Mouse (Mus musculus) limb, embryonic 15.5 days (tissue): Measurements from ENCODE around the gene Relch. TPM values are rescaled to one million over a fixed set of nuclear protein-coding genes. Genes with fewer than 3 reads are reported as not detected.
"Not testable (repeated sequence)": the region's sequence is repeated elsewhere in the genome, so short reads cannot be mapped to it uniquely, and the experiment has no call there.

Source experiments
- ATAC-seq: fragments of 200-750 bp; cut with Nextera tagmentation; 2 replicates; pipeline ENCODE4 v1.8.0; 2017; ENCODE audit warnings: low read depth, moderate TSS enrichment; ENCODE audit not compliant: insufficient number of reproducible peaks, low FRiP score, low TSS enrichment
- H3K27ac ChIP-seq: fragments of 300-500 bp; sonication (generic); 2 replicates; pipeline ENCODE4 v1.5.1; 2015; ENCODE audit warnings: moderate library complexity, mild to moderate bottlenecking, inconsistent platforms
- H3K27me3 ChIP-seq: fragments of 300-500 bp; sonication (generic); 2 replicates; pipeline ENCODE4 v1.6.1; 2015; ENCODE audit warnings: inconsistent platforms
- H3K36me3 ChIP-seq: fragments of 300-500 bp; sonication (generic); 2 replicates; pipeline ENCODE4 v1.6.1; 2015; ENCODE audit warnings: inconsistent platforms
- H3K4me1 ChIP-seq: fragments of 300-500 bp; sonication (generic); 2 replicates; pipeline ENCODE4 v1.6.1; 2015; ENCODE audit warnings: inconsistent platforms
- H3K4me2 ChIP-seq: fragments of 300-500 bp; sonication (generic); 2 replicates; pipeline ENCODE4 v1.6.1; 2015; ENCODE audit warnings: mild to moderate bottlenecking, inconsistent platforms
- H3K4me3 ChIP-seq: fragments of 300-500 bp; sonication (generic); 2 replicates; pipeline ENCODE4 v1.5.1; 2015; ENCODE audit warnings: mild to moderate bottlenecking, inconsistent platforms
- H3K9ac ChIP-seq: fragments of 300-500 bp; sonication (generic); 2 replicates; pipeline ENCODE4 v1.6.1; 2015; ENCODE audit warnings: inconsistent platforms
- H3K9me3 ChIP-seq: fragments of 300-500 bp; sonication (generic); 2 replicates; pipeline ENCODE4 v1.6.1; 2016; ENCODE audit warnings: inconsistent platforms
- WGBS: fragments of 180-500 bp; shearing (Covaris S2); methylation state at CpG from one replicate; pipeline ENCODE4 v1.1.7; 2015; 5-methylcytosine and 5-hydroxymethylcytosine counted together
- polyA plus RNA-seq: library from polyadenylated mRNA; unstranded; fragments of >200 nt; fragmentation: Nextera tagmentation; extraction: Ambion mirVana; gene quantifications from 2 replicates; pipeline ENCODE4 v1.2.1, GENCODE M21; 2015

The Relch gene
- polyA plus RNA-seq, 1 experiment from 2014 or later, result 26.9 TPM

DNA sequence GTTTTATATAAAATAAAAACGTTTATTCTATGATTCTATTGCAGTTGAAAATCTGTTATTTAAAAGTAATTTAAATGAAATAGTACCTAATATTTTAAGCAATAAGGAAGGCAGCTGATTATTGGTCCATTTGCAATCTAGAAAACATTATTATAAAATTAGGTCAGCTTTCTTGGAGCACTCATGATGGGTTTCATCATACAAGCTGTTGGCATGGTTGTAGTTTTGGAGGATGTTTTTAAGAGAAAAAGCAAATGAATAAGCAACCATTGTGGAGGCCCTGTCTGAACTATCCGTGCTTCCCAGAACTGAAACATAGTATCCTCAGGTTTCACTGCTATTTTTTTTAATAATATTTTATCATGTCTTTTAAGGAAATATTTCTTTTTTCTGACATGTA lies 31.9 kb downstream of the Relch start:
- Histone ChIP-seq H3K27me3 (no peaks in the 10 kb centered on the region), H3K4me2 (no peak overlapping the region), H3K27ac (no peak overlapping the region), H3K9ac (no peak overlapping the region), H3K4me1 (no peaks in the 10 kb centered on the region), H3K4me3 (no peak overlapping the region), H3K36me3 (peaks cover 6% of the 10 kb centered on the region; the same call in 1 of the 2 replicates), H3K9me3 (no peaks in the 10 kb centered on the region)
- no peak for ATAC-seq
- WGBS, result 90% methylated on average over 2 of the region's 2 CpGs

DNA sequence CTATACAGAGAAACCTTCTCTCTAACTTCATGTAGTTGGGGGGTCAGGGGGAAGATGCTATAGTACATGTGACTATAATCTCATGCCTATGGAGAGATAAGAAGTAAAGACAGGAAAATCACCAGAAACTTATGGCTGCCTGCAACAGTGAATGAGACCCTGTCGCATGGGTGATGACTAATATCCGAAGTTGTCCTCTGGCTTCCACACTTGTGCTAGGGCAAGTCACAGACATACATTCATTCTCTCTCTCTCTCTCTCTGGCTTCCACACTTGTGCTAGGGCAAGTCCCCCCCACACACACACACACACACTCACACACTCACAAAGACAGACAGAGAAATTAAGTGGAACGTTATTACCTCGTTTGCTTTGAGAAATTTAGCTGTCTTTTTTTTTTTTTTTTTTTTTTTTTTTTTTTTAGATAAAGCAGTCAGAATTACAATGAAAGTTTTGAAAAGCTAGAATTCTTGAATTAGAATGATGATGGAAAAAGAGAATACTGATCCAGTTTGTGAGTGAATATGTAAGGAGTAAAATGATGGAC lies 37.4 kb downstream of the Relch start:
- no peaks in the 10 kb centered on the region for H3K4me1 ChIP-seq
- H3K27me3 ChIP-seq, result no peaks in the 10 kb centered on the region
- ATAC-seq, result no peak
- H3K27ac ChIP-seq, result no peak overlapping the region
- 92% methylated on average over 4 of the region's 4 CpGs for WGBS
- no peaks in the 10 kb centered on the region for H3K9me3 ChIP-seq
- H3K4me3 ChIP-seq, result no peak overlapping the region
- no peak overlapping the region for H3K4me2 ChIP-seq
- H3K9ac ChIP-seq, result no peak overlapping the region
- peaks cover 2% of the 10 kb centered on the region for H3K36me3 ChIP-seq

DNA sequence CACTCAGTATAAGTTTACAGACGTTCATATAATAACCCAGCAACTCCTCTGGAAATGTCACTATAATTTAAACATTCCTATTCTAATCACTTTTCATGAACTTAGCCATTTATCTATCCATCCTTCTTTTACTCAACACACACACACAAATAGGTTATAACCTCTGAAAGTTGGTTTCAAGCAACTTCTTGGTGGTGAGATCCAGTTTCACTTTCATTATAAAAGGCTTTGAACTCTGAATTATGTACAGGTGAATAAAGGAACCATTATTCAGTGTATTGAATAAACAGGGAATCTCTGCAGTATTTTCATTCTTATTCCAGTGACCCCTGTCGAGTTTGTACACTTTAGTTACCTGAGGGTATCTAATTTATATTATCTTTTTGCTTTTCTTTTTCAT lies 45.8 kb downstream of the Relch start:
- no peak for ATAC-seq
- no peak overlapping the region for H3K27ac ChIP-seq
- WGBS, result 77% methylated on average over 2 of the region's 2 CpGs
- no peak overlapping the region for H3K4me2 ChIP-seq
- H3K9ac ChIP-seq, result no peak overlapping the region
- H3K4me3 ChIP-seq, result no peak overlapping the region
- no peaks in the 10 kb centered on the region for H3K4me1 ChIP-seq
- no peaks in the 10 kb centered on the region for H3K9me3 ChIP-seq
- peaks cover 18% of the 10 kb centered on the region for H3K36me3 ChIP-seq
- H3K27me3 ChIP-seq, result no peaks in the 10 kb centered on the region

DNA sequence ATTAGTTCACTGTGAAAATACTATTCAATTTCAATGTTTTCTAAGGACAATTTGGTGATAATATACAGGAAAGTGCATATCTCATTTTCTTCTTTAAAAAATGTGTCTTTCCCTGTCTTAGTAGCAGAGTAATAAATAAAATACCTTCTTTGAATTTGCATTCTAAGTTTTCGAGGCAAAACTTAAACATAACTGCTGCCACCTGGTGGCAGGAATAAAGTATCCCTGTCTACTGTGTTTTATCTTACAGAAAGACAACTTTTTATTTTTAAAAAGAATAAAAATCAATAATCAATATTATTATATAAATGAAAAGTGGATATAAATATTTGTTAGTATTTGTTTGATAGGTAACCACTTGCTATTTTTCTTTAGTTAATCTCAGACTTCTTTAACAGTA lies 47.6 kb downstream of the Relch start:
- no peak overlapping the region for H3K27ac ChIP-seq
- 16% methylated on average over 1 of the region's 1 CpGs for WGBS
- no peaks in the 10 kb centered on the region for H3K4me1 ChIP-seq

DNA sequence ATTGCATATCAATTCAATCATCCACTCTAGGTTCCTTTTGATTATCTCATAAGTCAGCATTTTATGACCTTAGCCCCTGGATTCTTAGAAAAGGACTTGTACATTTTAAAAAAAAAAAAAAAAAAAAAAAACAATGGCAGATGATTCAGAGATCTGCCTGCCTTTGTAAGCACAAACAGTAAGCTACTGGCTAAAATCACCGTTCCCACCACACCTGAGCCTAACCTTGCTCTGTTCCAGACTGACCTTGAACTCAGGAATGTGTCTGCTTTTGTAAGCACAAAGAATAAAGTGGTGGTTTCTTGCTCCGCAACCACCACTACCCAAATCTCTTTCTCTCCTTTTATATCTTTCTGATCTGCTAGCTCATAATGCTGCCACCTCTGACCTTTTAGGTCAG lies 49.2 kb downstream of the Relch start:
- Histone ChIP-seq H3K27ac (no peak overlapping the region), H3K4me2 (no peak overlapping the region), H3K4me3 (no peak overlapping the region), H3K27me3 (no peaks in the 10 kb centered on the region), H3K4me1 (no peaks in the 10 kb centered on the region), H3K9me3 (no peaks in the 10 kb centered on the region), H3K9ac (no peak overlapping the region), H3K36me3 (peaks cover 14% of the 10 kb centered on the region)
- 91% methylated on average over 2 of the region's 2 CpGs for WGBS
- no peak for ATAC-seq

More for the DNA sequence above, 47.6 kb downstream of the Relch start:
- Histone ChIP-seq H3K4me3 (no peak overlapping the region), H3K4me2 (no peak overlapping the region), H3K36me3 (peaks cover 19% of the 10 kb centered on the region), H3K9ac (no peak overlapping the region), H3K27me3 (no peaks in the 10 kb centered on the region), H3K9me3 (no peaks in the 10 kb centered on the region)
- ATAC-seq, result no peak

DNA sequence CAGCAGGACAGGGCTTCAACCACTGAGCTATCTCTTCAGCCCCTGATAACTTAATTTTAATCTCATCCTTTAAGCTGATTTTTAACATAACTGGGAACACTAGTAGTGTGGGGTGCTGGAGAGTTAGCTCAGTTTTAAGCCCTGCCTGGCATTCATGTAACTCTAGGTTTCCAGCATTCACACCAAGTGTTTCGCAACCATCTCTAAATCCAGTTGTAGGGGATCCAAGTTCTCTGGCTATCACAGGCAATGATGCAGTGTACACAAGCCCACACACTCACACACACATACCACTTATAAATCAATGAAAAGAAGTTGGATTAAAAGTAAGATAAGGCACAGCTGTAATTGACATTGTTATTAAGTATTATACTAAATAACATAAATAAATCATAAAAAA lies 54.7 kb downstream of the Relch start:
- Histone ChIP-seq H3K36me3 (peaks cover 23% of the 10 kb centered on the region), H3K27ac (no peak overlapping the region), H3K4me3 (no peak overlapping the region), H3K9me3 (no peaks in the 10 kb centered on the region), H3K27me3 (no peaks in the 10 kb centered on the region), H3K4me2 (no peak overlapping the region), H3K4me1 (no peaks in the 10 kb centered on the region), H3K9ac (no peak overlapping the region)
- WGBS, result 98% methylated on average over 1 of the region's 1 CpGs
- ATAC-seq, result no peak

DNA sequence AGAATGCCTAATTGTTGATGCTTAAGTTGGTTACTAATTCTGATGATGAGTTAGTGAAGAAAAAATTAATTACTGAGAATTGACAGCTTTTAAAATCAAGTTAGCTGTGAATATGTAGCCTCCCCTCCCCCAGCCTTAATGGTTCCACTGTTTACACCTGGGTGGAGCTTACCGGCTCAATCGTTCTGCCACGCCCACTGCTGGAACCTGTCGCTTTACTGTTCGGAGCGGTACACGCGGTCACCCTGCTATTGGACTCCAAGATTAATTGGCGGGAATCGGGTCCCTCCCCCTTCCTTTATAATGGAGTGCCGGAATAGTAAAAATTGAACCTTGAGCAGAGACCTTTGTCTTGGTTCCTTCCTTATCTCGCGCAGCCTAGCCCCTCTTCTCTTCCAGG lies 65.6 kb downstream of the Relch start:
- not testable (repeated sequence) for H3K9ac ChIP-seq, H3K4me1 ChIP-seq, H3K4me2 ChIP-seq, H3K27ac ChIP-seq, H3K4me3 ChIP-seq, H3K27me3 ChIP-seq, H3K9me3 ChIP-seq, ATAC-seq
- H3K36me3 ChIP-seq, result peaks cover 14% of the 10 kb centered on the region; the same call in 1 of the 2 replicates
- 94% methylated on average over 13 of the region's 13 CpGs for WGBS

DNA sequence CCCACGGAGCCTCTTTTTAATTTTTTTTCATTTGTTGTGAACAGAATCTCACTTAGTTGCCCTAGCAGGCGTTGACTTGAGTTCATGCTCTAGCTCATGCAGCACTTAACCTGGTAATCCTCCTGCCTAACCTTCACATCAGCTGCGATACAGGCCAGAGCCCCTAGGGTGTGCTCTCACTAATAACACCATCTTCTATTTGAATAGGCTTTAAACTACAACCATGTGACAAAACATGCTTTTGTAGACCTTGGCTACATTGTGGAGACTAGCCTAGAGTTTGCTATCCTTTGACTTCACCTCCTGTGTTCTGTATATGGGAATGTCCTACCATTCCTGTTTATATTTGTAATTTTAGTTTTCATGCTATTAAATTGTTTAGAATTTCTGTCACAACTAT lies 71.7 kb downstream of the Relch start:
- Histone ChIP-seq H3K27ac (no peak overlapping the region), H3K36me3 (peaks cover 22% of the 10 kb centered on the region), H3K9ac (no peak overlapping the region), H3K4me2 (no peak overlapping the region), H3K4me3 (no peak overlapping the region), H3K27me3 (no peaks in the 10 kb centered on the region), H3K9me3 (no peaks in the 10 kb centered on the region), H3K4me1 (no peaks in the 10 kb centered on the region)
- ATAC-seq, result no peak
- 75% methylated on average over 3 of the region's 3 CpGs for WGBS

DNA sequence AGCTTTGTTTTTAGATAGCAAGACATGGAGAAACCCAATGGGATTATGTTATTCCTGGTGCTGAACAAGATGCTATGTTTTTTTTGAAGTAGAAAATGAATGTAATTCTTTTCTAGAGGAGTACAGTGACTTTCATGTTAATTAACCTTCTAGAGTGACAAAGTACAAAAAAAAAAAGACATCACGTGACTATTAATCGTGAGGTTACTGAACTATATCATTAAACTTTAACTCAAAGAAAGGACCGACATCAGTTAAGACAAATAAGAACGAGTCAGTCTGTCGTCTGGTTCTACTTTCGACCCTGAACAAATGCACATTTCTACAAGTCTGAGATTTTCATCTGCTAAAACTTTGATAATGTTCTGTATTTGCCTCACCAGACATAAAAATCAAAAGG lies 74.7 kb downstream of the Relch start:
- Histone ChIP-seq H3K36me3 (peaks cover 35% of the 10 kb centered on the region), H3K27ac (no peak overlapping the region), H3K4me2 (no peak overlapping the region), H3K9ac (no peak overlapping the region), H3K9me3 (no peaks in the 10 kb centered on the region), H3K4me3 (no peak overlapping the region), H3K4me1 (no peaks in the 10 kb centered on the region), H3K27me3 (no peaks in the 10 kb centered on the region)
- no peak for ATAC-seq
- 80% methylated on average over 6 of the region's 6 CpGs for WGBS

DNA sequence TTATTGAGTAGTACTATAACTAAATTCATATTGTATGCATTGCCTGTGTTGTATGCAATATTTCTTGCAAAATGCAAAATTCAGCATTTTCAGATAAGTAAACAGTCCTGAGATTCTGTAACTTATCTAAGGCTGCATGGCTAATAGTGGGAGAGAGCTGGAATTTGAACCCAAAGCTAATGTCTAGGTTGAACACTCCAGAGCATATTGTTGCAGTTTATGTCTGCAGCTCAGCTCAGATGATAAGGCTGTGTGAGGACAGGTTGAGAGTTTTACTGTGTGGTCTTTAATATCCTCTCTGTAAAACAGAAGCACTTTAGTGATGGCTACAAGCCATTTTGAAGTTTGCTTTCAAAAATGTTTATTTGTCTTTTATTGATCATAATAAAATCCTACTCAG lies 75.8 kb downstream of the Relch start:
- H3K9me3 ChIP-seq, result no peaks in the 10 kb centered on the region
- no peak overlapping the region for H3K4me2 ChIP-seq
- no peak for ATAC-seq
- H3K27ac ChIP-seq, result no peak overlapping the region
- H3K9ac ChIP-seq, result no peak overlapping the region
- no peaks in the 10 kb centered on the region for H3K27me3 ChIP-seq
- H3K36me3 ChIP-seq, result peaks cover 40% of the 10 kb centered on the region
- no peaks in the 10 kb centered on the region for H3K4me1 ChIP-seq
- no peak overlapping the region for H3K4me3 ChIP-seq

DNA sequence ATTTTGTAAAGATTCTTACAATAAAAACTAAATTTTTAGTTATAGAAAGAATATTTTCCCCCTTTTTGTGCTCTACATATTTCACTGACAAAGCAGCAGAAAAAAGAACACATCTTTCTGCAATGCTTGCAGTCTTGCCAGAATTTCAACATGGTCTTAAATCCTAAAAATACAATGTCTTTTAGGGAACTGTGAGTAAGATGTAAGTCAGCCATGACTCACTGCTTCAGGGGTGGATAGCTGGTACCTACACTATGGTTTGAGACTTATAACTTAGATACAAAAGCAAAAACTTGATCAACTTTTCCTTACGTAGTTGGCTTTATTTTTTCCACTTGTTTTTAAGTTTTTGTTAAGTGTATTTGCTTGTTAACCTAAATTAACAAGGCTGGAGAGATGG lies 78.8 kb downstream of the Relch start:
- Histone ChIP-seq H3K4me3 (no peak overlapping the region), H3K9ac (no peak overlapping the region), H3K9me3 (no peaks in the 10 kb centered on the region), H3K36me3 (peaks cover 38% of the 10 kb centered on the region), H3K27ac (no peak overlapping the region), H3K27me3 (no peaks in the 10 kb centered on the region), H3K4me2 (no peak overlapping the region), H3K4me1 (no peaks in the 10 kb centered on the region)
- ATAC-seq, result no peak
- WGBS, result 85% methylated on average over 1 of the region's 1 CpGs

DNA sequence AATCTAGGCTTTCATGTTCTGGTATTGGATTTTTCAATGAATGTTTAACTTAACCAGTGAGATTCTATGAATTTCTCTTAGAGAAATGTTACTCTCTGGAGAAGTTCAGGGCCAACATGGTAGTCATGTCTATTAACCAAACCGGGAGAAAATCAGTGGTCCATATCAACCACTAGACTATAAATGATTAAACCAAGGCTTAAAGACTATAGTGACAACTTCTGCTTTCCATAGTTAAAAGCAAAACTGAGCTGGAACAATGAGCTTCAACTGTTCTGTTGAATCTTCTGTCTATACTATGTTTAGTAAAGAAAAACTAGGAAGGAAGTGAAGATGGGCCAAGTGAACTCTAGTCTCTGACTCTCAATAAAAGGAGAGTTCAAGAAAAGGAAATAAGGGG lies 82.8 kb downstream of the Relch start:
- Histone ChIP-seq H3K4me1 (no peaks in the 10 kb centered on the region), H3K9me3 (no peaks in the 10 kb centered on the region), H3K9ac (no peak overlapping the region), H3K27me3 (no peaks in the 10 kb centered on the region), H3K4me2 (no peak overlapping the region), H3K36me3 (peaks cover 37% of the 10 kb centered on the region), H3K27ac (no peak overlapping the region), H3K4me3 (no peak overlapping the region)
- no peak for ATAC-seq
- 94% methylated on average over 1 of the region's 1 CpGs for WGBS

DNA sequence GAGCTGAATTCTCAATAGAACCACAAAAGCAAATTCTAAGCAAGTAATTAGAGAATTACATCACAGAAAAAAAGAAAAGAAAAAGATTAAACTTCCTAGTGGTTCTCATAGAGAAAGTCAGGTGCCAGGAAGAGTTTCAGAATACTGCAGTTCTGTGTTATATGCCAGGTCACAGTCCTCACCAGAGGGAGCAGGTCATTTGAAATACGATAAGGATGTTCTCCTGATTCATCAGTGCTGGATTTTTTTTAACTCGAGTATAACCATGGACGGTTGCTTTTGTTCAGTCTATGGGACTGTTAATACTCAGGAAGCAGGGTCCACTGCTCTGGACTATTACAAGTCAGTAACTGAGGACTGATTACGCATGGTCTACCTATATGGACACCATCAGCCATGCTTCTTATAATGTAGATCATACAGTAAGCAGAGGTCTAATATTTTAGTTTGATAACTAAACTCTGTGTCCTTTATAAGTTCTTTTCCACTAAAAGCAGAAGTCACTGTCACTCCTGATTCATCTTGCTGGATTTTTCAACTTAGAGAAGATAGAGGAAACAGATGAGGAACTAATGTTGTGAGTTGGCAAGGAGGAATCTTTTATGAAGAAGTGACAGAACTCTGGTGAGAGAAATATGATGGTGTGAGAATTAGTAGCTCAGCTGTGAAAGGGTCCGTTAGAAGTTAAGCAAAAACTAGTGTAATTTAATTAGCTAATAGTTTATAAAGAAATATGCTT lies 83.4 kb downstream of the Relch start:
- Histone ChIP-seq H3K4me1 (no peaks in the 10 kb centered on the region), H3K27me3 (no peaks in the 10 kb centered on the region), H3K9ac (no peak overlapping the region), H3K4me2 (no peak overlapping the region), H3K36me3 (peaks cover 33% of the 10 kb centered on the region), H3K27ac (no peak overlapping the region), H3K9me3 (no peaks in the 10 kb centered on the region), H3K4me3 (no peak overlapping the region)
- 91% methylated on average over 5 of the region's 5 CpGs for WGBS
- no peak for ATAC-seq
